Comparison of ENCODE assay signal across 10 mouse cellular contexts in genomic region chr11:115400630-115401391, GRCm38 (mm10). TPM values are rescaled to one million over a fixed set of nuclear protein-coding genes. Genes with fewer than 3 reads are reported as not detected.
DNase-seq lines count a peak whose midpoint lies in the region; ATAC-seq lines count a peak whose summit lies in the region.
"Had no signal": no experiment of that assay in that cellular context is flagged by ENCODE, and none has a peak within 500 bp of the region (broad histone marks: within the 10 kb centered on the region; RNA-seq: fewer than 3 reads in every experiment).

No protein-coding gene starts in this region.

- peak; percentile 66 to 71 for DNase-seq in frontal cortex, postnatal 36 days (ENCODE audit: low spot score in 2 of 2)
- DNase-seq in frontal cortex, postnatal 10 days (ENCODE audit: low spot score in 2 of 2), result no peak
- peak; percentile 86 for DNase-seq in cerebellum, adult 11-12 months
- no peak for DNase-seq in hindbrain, embryonic 11.5 days (ENCODE audit: low spot score)
- DNase-seq in c-Kit-positive CD71-positive TER-119-positive erythroid progenitor cells, embryonic 14.5 days (ENCODE audit: low spot score), result no peak
- DNase-seq in adipocyte (ENCODE audit: low spot score), result no peak
- DNase-seq: lung, postnatal 36 days had no signal

- 0 out of 2 replicates have a peak overlapping the region, but pooled peaks have one; percentile 3 for H3K27ac ChIP-seq in hindbrain, embryonic 11.5 days (ENCODE audit: low read depth, low read length)
- H3K27ac ChIP-seq in midbrain, embryonic 13.5 days, result peak overlapping the region; percentile 87
- H3K27ac ChIP-seq: embryonic facial prominence, embryonic 15.5 days had no signal

- no peak overlapping the region for H3K4me2 ChIP-seq in hindbrain, embryonic 11.5 days (replicated peaks; ENCODE audit: low read depth, low read length)
- H3K4me2 ChIP-seq in midbrain, embryonic 13.5 days (replicated peaks), result peak overlapping the region; percentile 29
- H3K4me2 ChIP-seq: embryonic facial prominence, embryonic 15.5 days had no signal

- H3K9me3 ChIP-seq in hindbrain, embryonic 11.5 days (ENCODE audit: control insufficient read depth, low read length), result no peaks in the 10 kb centered on the region
- no peaks in the 10 kb centered on the region for H3K9me3 ChIP-seq in midbrain, embryonic 13.5 days
- H3K9me3 ChIP-seq: embryonic facial prominence, embryonic 15.5 days had no signal

- H3K4me3 ChIP-seq in hindbrain, embryonic 11.5 days (ENCODE audit: low read depth, low read length), result no peak overlapping the region
- no peak overlapping the region for H3K4me3 ChIP-seq in midbrain, embryonic 13.5 days (replicated peaks)
- H3K4me3 ChIP-seq: embryonic facial prominence, embryonic 15.5 days had no signal

- no peak for ATAC-seq in hindbrain, embryonic 11.5 days (ENCODE audit: low FRiP score)
- ATAC-seq in midbrain, embryonic 13.5 days, result peak; percentile 48
- no peak for ATAC-seq in granulocyte monocyte progenitor cell, adult 5-6 weeks (replicated peaks; ENCODE audit: poor library complexity, severe bottlenecking)

- H3K4me1 ChIP-seq in hindbrain, embryonic 11.5 days (replicated peaks; ENCODE audit: control insufficient read depth, insufficient read depth, low read length), result no peaks in the 10 kb centered on the region
- peaks cover 48% of the 10 kb centered on the region for H3K4me1 ChIP-seq in midbrain, embryonic 13.5 days (replicated peaks)

- H3K9ac ChIP-seq in hindbrain, embryonic 11.5 days (ENCODE audit: low read depth, low read length), result no peak overlapping the region
- peak overlapping the region; percentile 42 for H3K9ac ChIP-seq in midbrain, embryonic 13.5 days (replicated peaks)
- H3K9ac ChIP-seq: embryonic facial prominence, embryonic 15.5 days had no signal

- H3K36me3 ChIP-seq in hindbrain, embryonic 11.5 days (ENCODE audit: control insufficient read depth, insufficient read depth, low read length), result no peaks in the 10 kb centered on the region
- peaks cover 12% of the 10 kb centered on the region for H3K36me3 ChIP-seq in midbrain, embryonic 13.5 days

- WGBS in hindbrain, embryonic 11.5 days, result 54% methylated on average over 11 of the region's 11 CpGs
- 28% methylated on average over 11 of the region's 11 CpGs for WGBS in midbrain, embryonic 13.5 days

- no peaks in the 10 kb centered on the region for H3K27me3 ChIP-seq in hindbrain, embryonic 11.5 days (ENCODE audit: control insufficient read depth, insufficient read depth, low read length)
- H3K27me3 ChIP-seq in midbrain, embryonic 13.5 days, result no peaks in the 10 kb centered on the region
- H3K27me3 ChIP-seq: embryonic facial prominence, embryonic 15.5 days had no signal

RNA-seq across cellular contexts. Expression of gene Mrpl58, which starts 2.7 kb away (rescaled TPM):
- 226 and 243 TPM in 2 replicates for polyA plus RNA-seq in hindbrain, embryonic 11.5 days (2014; fragmentation: Nextera tagmentation; extraction: Ambion mirVana)
- 226 and 244 TPM in 2 replicates for polyA plus RNA-seq in midbrain, embryonic 13.5 days (2015; fragmentation: Nextera tagmentation; extraction: Ambion mirVana)
- total RNA-seq in granulocyte monocyte progenitor cell, adult 5-6 weeks (2014; fragmentation: Nextera tagmentation), result 73.3 and 77.9 TPM in 2 replicates
- 91.3 and 109 TPM in 2 replicates for total RNA-seq in granulocyte monocyte progenitor cell, adult 5-6 weeks (2017)

RNA-seq across cellular contexts. Expression of gene Atp5h, which starts 19.0 kb away (rescaled TPM):
- 899 and 905 TPM in 2 replicates for polyA plus RNA-seq in hindbrain, embryonic 11.5 days (2014; fragmentation: Nextera tagmentation; extraction: Ambion mirVana)
- polyA plus RNA-seq in midbrain, embryonic 13.5 days (2015; fragmentation: Nextera tagmentation; extraction: Ambion mirVana), result 948 and 970 TPM in 2 replicates
- total RNA-seq in granulocyte monocyte progenitor cell, adult 5-6 weeks (2014; fragmentation: Nextera tagmentation), result 783 and 971 TPM in 2 replicates
- total RNA-seq in granulocyte monocyte progenitor cell, adult 5-6 weeks (2017), result 804 and 885 TPM in 2 replicates

RNA-seq across cellular contexts. Expression of gene Cdr2l, which starts 19.1 kb away (rescaled TPM):
- 19.0 and 20.0 TPM in 2 replicates for polyA plus RNA-seq in hindbrain, embryonic 11.5 days (2014; fragmentation: Nextera tagmentation; extraction: Ambion mirVana)
- polyA plus RNA-seq in midbrain, embryonic 13.5 days (2015; fragmentation: Nextera tagmentation; extraction: Ambion mirVana), result 23.0 and 27.1 TPM in 2 replicates
- total RNA-seq in granulocyte monocyte progenitor cell, adult 5-6 weeks (2014; fragmentation: Nextera tagmentation), result 0.68 TPM in 1 of 2 replicates, not detected in the other
- total RNA-seq in granulocyte monocyte progenitor cell, adult 5-6 weeks (2017), result 0.67 TPM in 1 of 2 replicates, not detected in the other

RNA-seq across cellular contexts. Expression of gene Kctd2, which starts 19.1 kb away (rescaled TPM):
- 21.0 and 27.5 TPM in 2 replicates for polyA plus RNA-seq in hindbrain, embryonic 11.5 days (2014; fragmentation: Nextera tagmentation; extraction: Ambion mirVana)
- polyA plus RNA-seq in midbrain, embryonic 13.5 days (2015; fragmentation: Nextera tagmentation; extraction: Ambion mirVana), result 14.6 and 25.3 TPM in 2 replicates
- 16.4 and 19.4 TPM in 2 replicates for total RNA-seq in granulocyte monocyte progenitor cell, adult 5-6 weeks (2014; fragmentation: Nextera tagmentation)
- total RNA-seq in granulocyte monocyte progenitor cell, adult 5-6 weeks (2017), result 9.5 and 9.6 TPM in 2 replicates

RNA-seq across cellular contexts. Expression of gene Hid1, which starts 33.3 kb away (rescaled TPM):
- polyA plus RNA-seq in hindbrain, embryonic 11.5 days (2014; fragmentation: Nextera tagmentation; extraction: Ambion mirVana), result 10.9 and 15.3 TPM in 2 replicates
- 47.4 and 48.0 TPM in 2 replicates for polyA plus RNA-seq in midbrain, embryonic 13.5 days (2015; fragmentation: Nextera tagmentation; extraction: Ambion mirVana)
- not detected in 2 replicates for total RNA-seq in granulocyte monocyte progenitor cell, adult 5-6 weeks (2014; fragmentation: Nextera tagmentation)
- total RNA-seq in granulocyte monocyte progenitor cell, adult 5-6 weeks (2017), result not detected in 2 replicates

Comparison
In these comparisons a context has a peak if more than half of its experiments do, and no peak if none do; other contexts are left out.
1. DNase-seq: peak in frontal cortex, postnatal 36 days (2 of 2) and cerebellum, adult 11-12 months (single experiment); none in frontal cortex, postnatal 10 days (0 of 2), hindbrain, embryonic 11.5 days (single experiment), c-Kit-positive CD71-positive TER-119-positive erythroid progenitor cells, embryonic 14.5 days (single experiment) and adipocyte (single experiment).